Mouse (Mus musculus) hindbrain, embryonic 16.5 days (tissue): ENCODE measurements at regions not wholly inside any gene's neighbourhood (a gene's known extent, or its start where the extent isn't known, plus 50 kb on each side); places are given as distances from the start of the nearest gene placed in this dataset.

Experiments used
- ATAC-seq: fragments of 200-750 bp; cut with Nextera tagmentation; 2 replicates; pipeline ENCODE4 v1.8.0; 2017; ENCODE audit warnings: moderate TSS enrichment, moderate library complexity
- H3K27ac ChIP-seq: fragments of 300-500 bp; sonication (generic); 2 replicates; pipeline ENCODE4 v1.5.1; 2014; ENCODE audit warnings: low read depth, mild to moderate bottlenecking, control low read depth, low read length, moderate library complexity
- H3K27me3 ChIP-seq: fragments of 300-500 bp; sonication (generic); replicated peaks from 2 replicates; pipeline ENCODE4 v1.6.1; 2014; ENCODE audit warnings: low read length; ENCODE audit not compliant: control insufficient read depth, insufficient read depth
- H3K36me3 ChIP-seq: fragments of 300-500 bp; sonication (generic); 2 replicates; pipeline ENCODE4 v1.6.1; 2014; ENCODE audit warnings: mild to moderate bottlenecking, low read length, moderate library complexity, mixed read lengths; ENCODE audit not compliant: control insufficient read depth, insufficient read depth
- H3K4me1 ChIP-seq: fragments of 300-500 bp; sonication (generic); 2 replicates; pipeline ENCODE4 v1.6.1; 2014; ENCODE audit warnings: low read depth, low read length; ENCODE audit not compliant: control insufficient read depth, insufficient read depth
- H3K4me2 ChIP-seq: fragments of 300-500 bp; sonication (generic); 2 replicates; pipeline ENCODE4 v1.6.1; 2014; ENCODE audit warnings: mild to moderate bottlenecking, low read length, control low read depth, moderate library complexity
- H3K4me3 ChIP-seq: fragments of 300-500 bp; sonication (generic); 2 replicates; pipeline ENCODE4 v1.5.1; 2014; ENCODE audit warnings: mild to moderate bottlenecking, low read length, control low read depth, moderate library complexity
- H3K9ac ChIP-seq: fragments of 300-500 bp; sonication (generic); 2 replicates; pipeline ENCODE4 v1.6.1; 2014; ENCODE audit warnings: low read depth, mild to moderate bottlenecking, control low read depth, low read length, moderate library complexity
- H3K9me3 ChIP-seq: fragments of 300-500 bp; sonication (generic); 2 replicates; pipeline ENCODE4 v1.6.1; 2014; ENCODE audit warnings: mild to moderate bottlenecking, low read length, moderate library complexity; ENCODE audit not compliant: control insufficient read depth
- WGBS: fragments of 180-500 bp; shearing (Covaris S2); extraction: QIAGEN DNeasy Blood & Tissue Kit; methylation state at CpG from one replicate; pipeline ENCODE4 v1.1.7; 2014; 5-methylcytosine and 5-hydroxymethylcytosine counted together

DNA sequence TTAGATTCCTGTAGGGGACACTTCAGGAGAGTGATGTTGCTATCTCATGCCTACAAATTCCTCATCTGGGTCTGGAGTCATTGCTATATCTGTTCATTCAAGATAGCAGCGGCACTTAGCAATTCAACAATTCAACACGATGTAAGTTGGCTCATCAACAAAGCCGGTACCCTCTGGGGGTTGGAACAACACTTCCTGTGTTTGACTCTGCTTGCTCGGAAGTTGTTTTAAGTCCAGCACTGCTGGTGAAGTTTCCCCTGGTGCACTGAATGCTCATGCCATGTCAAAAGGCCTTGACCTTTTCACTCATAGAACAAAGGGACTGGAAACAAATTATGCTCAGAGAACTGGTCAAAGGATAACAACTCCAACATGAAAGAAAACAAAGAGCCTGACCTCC lies 390.4 kb downstream of the Tmem161b start:
- no peak overlapping the region for H3K4me2 ChIP-seq
- no peak overlapping the region for H3K27ac ChIP-seq
- 8% methylated on average over 4 of the region's 4 CpGs for WGBS
- no peaks in the 10 kb centered on the region; the same call in 1 of the 2 replicates for H3K4me1 ChIP-seq
- ATAC-seq, result peak; percentile 76
- no peaks in the 10 kb centered on the region for H3K36me3 ChIP-seq
- H3K9ac ChIP-seq, result no peak overlapping the region
- no peaks in the 10 kb centered on the region for H3K9me3 ChIP-seq
- H3K27me3 ChIP-seq, result no peaks in the 10 kb centered on the region
- no peak overlapping the region for H3K4me3 ChIP-seq

GRCm38 (mm10) chr13:84613004-84613403 lies 390.9 kb downstream of the Tmem161b start:
- Histone ChIP-seq H3K4me2 (no peak overlapping the region), H3K27me3 (no peaks in the 10 kb centered on the region), H3K27ac (no peak overlapping the region), H3K36me3 (no peaks in the 10 kb centered on the region), H3K4me3 (no peak overlapping the region), H3K9me3 (no peaks in the 10 kb centered on the region), H3K4me1 (no peaks in the 10 kb centered on the region; the same call in 1 of the 2 replicates), H3K9ac (no peak overlapping the region)
- peak; percentile 83 for ATAC-seq
- 13% methylated on average over 2 of the region's 2 CpGs for WGBS

DNA sequence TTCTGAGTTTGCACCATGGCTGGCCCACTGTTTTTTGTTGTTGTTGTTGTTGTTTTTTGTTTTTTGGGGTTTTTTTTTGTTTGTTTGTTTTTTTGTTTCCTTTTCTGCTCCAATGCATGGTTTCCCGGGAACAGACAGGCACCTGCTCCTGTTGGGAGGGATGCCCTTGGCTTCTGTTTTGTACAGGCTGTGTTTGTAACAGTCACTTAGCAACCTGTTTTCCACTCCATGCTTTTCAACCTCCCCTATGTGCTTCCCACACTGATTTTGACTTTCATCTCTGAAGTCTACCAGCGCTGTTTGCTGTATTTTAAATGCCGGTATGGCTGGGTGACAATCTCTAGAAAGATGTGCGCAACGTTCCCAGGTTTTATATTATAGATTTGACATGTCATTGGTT lies 402.6 kb downstream of the Tmem161b start:
- no peaks in the 10 kb centered on the region for H3K9me3 ChIP-seq
- no peak overlapping the region for H3K27ac ChIP-seq
- H3K9ac ChIP-seq, result no peak overlapping the region
- H3K36me3 ChIP-seq, result no peaks in the 10 kb centered on the region
- ATAC-seq, result peak; percentile 70; the same call in 1 of the 2 replicates
- no peaks in the 10 kb centered on the region; the same call in 1 of the 2 replicates for H3K4me1 ChIP-seq
- H3K4me2 ChIP-seq, result no peak overlapping the region; the same call in 1 of the 2 replicates
- no peaks in the 10 kb centered on the region for H3K27me3 ChIP-seq
- 38% methylated on average over 5 of the region's 5 CpGs for WGBS
- H3K4me3 ChIP-seq, result no peak overlapping the region

- no peak for ATAC-seq
- H3K4me2 ChIP-seq, result no peak overlapping the region
- H3K9me3 ChIP-seq, result no peaks in the 10 kb centered on the region
- H3K27me3 ChIP-seq, result no peaks in the 10 kb centered on the region
- no peaks in the 10 kb centered on the region; the same call in 1 of the 2 replicates for H3K4me1 ChIP-seq
- WGBS, result 8% methylated on average over 1 of the region's 1 CpGs
- H3K9ac ChIP-seq, result no peak overlapping the region
- H3K4me3 ChIP-seq, result no peak overlapping the region
- no peaks in the 10 kb centered on the region for H3K36me3 ChIP-seq
- no peak overlapping the region for H3K27ac ChIP-seq
Measured at GRCm38 (mm10) chr13:84625527-84625926, 403.4 kb downstream of the Tmem161b start.

DNA sequence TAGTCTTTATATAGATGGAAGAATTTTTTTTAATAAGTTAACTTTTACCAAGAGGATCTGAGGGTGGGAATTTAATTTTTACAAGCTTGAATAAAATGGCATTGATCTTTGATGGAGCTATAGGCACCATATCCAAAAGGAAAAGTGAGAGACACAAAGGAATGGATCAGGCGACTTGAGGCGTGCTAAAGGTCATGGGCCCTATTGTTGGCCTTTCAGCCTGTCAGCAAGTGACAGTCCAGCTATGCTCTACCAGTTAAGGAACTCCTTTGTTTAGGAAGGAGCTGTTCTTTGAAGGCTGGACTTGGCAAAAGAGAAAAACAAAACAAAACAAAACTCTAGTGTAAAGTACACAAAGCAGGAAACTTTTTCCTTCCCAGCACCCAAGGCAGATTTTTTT lies 403.8 kb downstream of the Tmem161b start:
- no peaks in the 10 kb centered on the region for H3K36me3 ChIP-seq
- no peak overlapping the region for H3K4me3 ChIP-seq
- no peaks in the 10 kb centered on the region for H3K9me3 ChIP-seq
- H3K27ac ChIP-seq, result no peak overlapping the region
- no peaks in the 10 kb centered on the region; the same call in 1 of the 2 replicates for H3K4me1 ChIP-seq
- 20% methylated on average over 2 of the region's 2 CpGs for WGBS
- H3K9ac ChIP-seq, result no peak overlapping the region
- H3K27me3 ChIP-seq, result no peaks in the 10 kb centered on the region
- no peak overlapping the region for H3K4me2 ChIP-seq
- ATAC-seq, result no peak

GRCm38 (mm10) chr13:84626397-84626796 lies 404.3 kb downstream of the Tmem161b start:
- H3K4me3 ChIP-seq, result no peak overlapping the region
- H3K4me1 ChIP-seq, result no peaks in the 10 kb centered on the region; the same call in 1 of the 2 replicates
- H3K4me2 ChIP-seq, result no peak overlapping the region
- H3K9ac ChIP-seq, result no peak overlapping the region
- H3K9me3 ChIP-seq, result no peaks in the 10 kb centered on the region
- no peak overlapping the region for H3K27ac ChIP-seq
- WGBS, result 13% methylated on average over 1 of the region's 1 CpGs
- H3K36me3 ChIP-seq, result no peaks in the 10 kb centered on the region
- H3K27me3 ChIP-seq, result no peaks in the 10 kb centered on the region
- no peak; the same call in 1 of the 2 replicates for ATAC-seq

GRCm38 (mm10) chr13:84630686-84631085 lies 408.6 kb downstream of the Tmem161b start:
- 85% methylated on average over 2 of the region's 2 CpGs for WGBS
- Histone ChIP-seq H3K36me3 (no peaks in the 10 kb centered on the region), H3K9ac (no peak overlapping the region), H3K27me3 (no peaks in the 10 kb centered on the region), H3K4me2 (no peak overlapping the region), H3K4me1 (no peaks in the 10 kb centered on the region), H3K4me3 (no peak overlapping the region), H3K27ac (no peak overlapping the region), H3K9me3 (no peaks in the 10 kb centered on the region)
- no peak for ATAC-seq

DNA sequence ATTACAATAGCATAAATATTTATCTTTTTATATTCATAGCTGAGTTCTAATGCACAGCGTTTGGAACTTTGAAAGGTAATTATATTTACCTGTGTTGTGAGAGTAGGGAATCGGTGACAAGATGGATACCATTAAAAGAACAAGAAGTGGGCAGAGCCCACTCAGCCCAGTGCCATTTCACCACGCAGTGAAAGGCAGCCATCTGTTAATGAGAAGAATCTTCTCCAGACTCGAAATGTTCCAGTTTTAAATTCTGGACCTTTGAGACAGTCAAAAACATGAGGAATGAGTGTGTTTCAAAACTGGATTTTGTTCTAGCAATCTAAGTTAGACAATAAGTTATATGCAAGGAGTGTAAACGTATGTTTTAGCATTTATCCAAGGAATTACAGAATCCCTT lies 410.4 kb downstream of the Tmem161b start:
- 83% methylated on average over 5 of the region's 5 CpGs for WGBS
- H3K27ac ChIP-seq, result no peak overlapping the region
- no peak for ATAC-seq
- H3K36me3 ChIP-seq, result no peaks in the 10 kb centered on the region
- no peaks in the 10 kb centered on the region for H3K4me1 ChIP-seq
- H3K4me3 ChIP-seq, result no peak overlapping the region
- no peak overlapping the region for H3K9ac ChIP-seq
- H3K9me3 ChIP-seq, result no peaks in the 10 kb centered on the region
- H3K4me2 ChIP-seq, result no peak overlapping the region
- H3K27me3 ChIP-seq, result no peaks in the 10 kb centered on the region

DNA sequence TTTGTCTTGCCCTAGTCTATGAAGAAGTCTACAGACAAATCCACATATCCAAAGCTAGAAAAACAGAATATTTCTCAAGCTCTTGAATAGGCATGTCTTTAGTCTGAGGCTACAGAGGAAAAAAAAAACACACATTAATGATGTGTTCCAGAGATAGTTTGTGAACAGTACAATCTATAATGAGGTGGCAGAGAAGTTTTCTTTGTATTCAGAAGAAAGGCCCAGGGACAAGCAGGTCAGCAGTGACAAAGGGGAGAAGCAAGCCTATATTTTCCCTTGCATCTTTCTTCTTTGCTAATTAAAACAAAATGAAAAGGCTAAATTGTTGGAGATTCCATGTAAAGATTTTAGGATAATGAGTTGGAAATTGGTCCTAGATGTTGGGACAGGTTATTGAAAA lies 414.7 kb downstream of the Tmem161b start:
- Histone ChIP-seq H3K4me3 (no peak overlapping the region), H3K27ac (no peak overlapping the region), H3K4me2 (no peak overlapping the region), H3K36me3 (no peaks in the 10 kb centered on the region), H3K4me1 (no peaks in the 10 kb centered on the region), H3K9ac (no peak overlapping the region), H3K27me3 (no peaks in the 10 kb centered on the region), H3K9me3 (no peaks in the 10 kb centered on the region)
- no peak for ATAC-seq

GRCm38 (mm10) chr13:84637606-84638005 lies 415.5 kb downstream of the Tmem161b start:
- H3K4me3 ChIP-seq, result no peak overlapping the region
- H3K9ac ChIP-seq, result no peak overlapping the region
- WGBS, result 76% methylated on average over 1 of the region's 1 CpGs
- H3K27me3 ChIP-seq, result no peaks in the 10 kb centered on the region
- no peak overlapping the region for H3K27ac ChIP-seq
- H3K4me1 ChIP-seq, result no peaks in the 10 kb centered on the region
- H3K36me3 ChIP-seq, result no peaks in the 10 kb centered on the region
- H3K9me3 ChIP-seq, result no peaks in the 10 kb centered on the region
- no peak overlapping the region for H3K4me2 ChIP-seq
- no peak for ATAC-seq
